Comparison of ENCODE assay signal across 9 mouse cellular contexts in the genomic region with DNA sequence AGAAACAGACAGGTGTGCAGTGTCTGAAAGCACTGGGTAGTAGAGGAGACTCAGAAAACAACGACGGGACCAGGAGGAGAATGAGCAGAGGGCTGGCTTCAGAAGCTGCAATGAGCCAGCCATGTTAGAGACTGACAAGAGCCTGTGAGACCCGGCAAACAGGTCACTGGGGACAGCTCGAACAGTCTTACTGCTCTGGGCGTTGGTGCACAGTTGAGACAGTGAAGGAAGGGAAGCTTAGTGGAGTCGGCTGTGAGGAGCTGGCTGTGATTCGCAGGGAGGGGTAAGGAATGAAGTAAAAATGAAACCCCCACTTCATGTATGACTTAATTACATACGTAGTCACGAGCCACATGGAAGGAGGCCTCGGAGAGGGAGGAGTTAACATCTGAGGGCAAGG. TPM values are rescaled to one million over a fixed set of nuclear protein-coding genes. Genes with fewer than 3 reads are reported as not detected.
A peak's percentile ranks its signal among the peaks of the same experiment; 100 is the strongest.
DNase-seq lines count a peak whose midpoint lies in the region; ATAC-seq lines count a peak whose summit lies in the region.
"Had no signal": no experiment of that assay in that cellular context is flagged by ENCODE, and none has a peak within 500 bp of the region (broad histone marks: within the 10 kb centered on the region; RNA-seq: fewer than 3 reads in every experiment).

No protein-coding gene starts in this region.

- peaks cover 12% of the 10 kb centered on the region for H3K4me1 ChIP-seq in kidney, embryonic 16.5 days (ENCODE audit: insufficient read depth, low read length)
- peaks cover 22% of the 10 kb centered on the region; the same call in 1 of the 2 replicates for H3K4me1 ChIP-seq in heart, embryonic 11.5 days (ENCODE audit: control insufficient read depth, insufficient read depth, low read length)
- H3K4me1 ChIP-seq in limb, embryonic 13.5 days: peaks cover 21% of the 10 kb centered on the region
- peaks cover 7% of the 10 kb centered on the region; the same call in 1 of the 2 replicates for H3K4me1 ChIP-seq in neural tube, embryonic 14.5 days (ENCODE audit: control insufficient read depth, insufficient read depth, low read length)

- H3K4me3 ChIP-seq in kidney, embryonic 16.5 days (ENCODE audit: low read length): peak overlapping the region; percentile 20
- H3K4me3 ChIP-seq in heart, embryonic 11.5 days (ENCODE audit: low read depth, low read length): peak overlapping the region; percentile 39
- peak overlapping the region; percentile 20 for H3K4me3 ChIP-seq in limb, embryonic 13.5 days
- H3K4me3 ChIP-seq in neural tube, embryonic 14.5 days (ENCODE audit: low read depth, low read length): no peak overlapping the region

- no peaks in the 10 kb centered on the region for H3K36me3 ChIP-seq in kidney, embryonic 16.5 days (ENCODE audit: insufficient read depth, low read length)
- no peaks in the 10 kb centered on the region for H3K36me3 ChIP-seq in heart, embryonic 11.5 days (ENCODE audit: control insufficient read depth, insufficient read depth, low read length)
- no peaks in the 10 kb centered on the region for H3K36me3 ChIP-seq in limb, embryonic 13.5 days
- H3K36me3 ChIP-seq in neural tube, embryonic 14.5 days (ENCODE audit: control insufficient read depth, insufficient read depth, low read length): no peaks in the 10 kb centered on the region

- ATAC-seq in kidney, embryonic 16.5 days (ENCODE audit: low FRiP score, low TSS enrichment): peak; percentile 49; the same call in 1 of the 2 replicates
- ATAC-seq in heart, embryonic 11.5 days (replicated peaks; ENCODE audit: insufficient number of reproducible peaks, low FRiP score, low TSS enrichment): peak; percentile 58
- ATAC-seq in limb, embryonic 13.5 days (ENCODE audit: low FRiP score, low read depth): no peak
- no peak for ATAC-seq in neural tube, embryonic 14.5 days (ENCODE audit: low read depth)

- peak overlapping the region; percentile 72 for H3K27ac ChIP-seq in kidney, embryonic 16.5 days (ENCODE audit: low read length)
- peak overlapping the region; percentile 77 for H3K27ac ChIP-seq in heart, embryonic 11.5 days (ENCODE audit: low read depth, low read length)
- no peak overlapping the region for H3K27ac ChIP-seq in limb, embryonic 13.5 days
- H3K27ac ChIP-seq in neural tube, embryonic 14.5 days (ENCODE audit: low read depth, low read length): no peak overlapping the region

- DNase-seq in kidney, postnatal 14 days: no peak
- no peak for DNase-seq in Muller cell, postnatal 12 days (ENCODE audit: inconsistent ontology term)
- DNase-seq in testis, postnatal 14 days (ENCODE audit: low spot score): no peak
- DNase-seq in ovary, postnatal 14 days (ENCODE audit: low spot score): no peak
- DNase-seq: thymus, adult 2 months had no signal

- 13% methylated on average over 10 of the region's 10 CpGs for WGBS in kidney, embryonic 16.5 days
- 1% methylated on average over 10 of the region's 10 CpGs for WGBS in heart, embryonic 11.5 days (ENCODE audit: insufficient replicate concordance)
- WGBS in limb, embryonic 13.5 days: 4% methylated on average over 10 of the region's 10 CpGs
- WGBS in neural tube, embryonic 14.5 days: 21% methylated on average over 10 of the region's 10 CpGs

- H3K9me3 ChIP-seq in kidney, embryonic 16.5 days (ENCODE audit: low read length): no peaks in the 10 kb centered on the region
- H3K9me3 ChIP-seq in heart, embryonic 11.5 days (replicated peaks; ENCODE audit: control insufficient read depth, low read length): no peaks in the 10 kb centered on the region
- H3K9me3 ChIP-seq in limb, embryonic 13.5 days: no peaks in the 10 kb centered on the region
- no peaks in the 10 kb centered on the region for H3K9me3 ChIP-seq in neural tube, embryonic 14.5 days (ENCODE audit: control insufficient read depth, low read length)

- H3K27me3 ChIP-seq in kidney, embryonic 16.5 days (ENCODE audit: insufficient read depth, low read length): no peaks in the 10 kb centered on the region
- H3K27me3 ChIP-seq in heart, embryonic 11.5 days (ENCODE audit: control insufficient read depth, insufficient read depth, low read length): no peaks in the 10 kb centered on the region
- H3K27me3 ChIP-seq in limb, embryonic 13.5 days: peaks cover 31% of the 10 kb centered on the region
- H3K27me3 ChIP-seq in neural tube, embryonic 14.5 days (ENCODE audit: control insufficient read depth, insufficient read depth, low read length): no peaks in the 10 kb centered on the region

- 0 out of 2 replicates have a peak overlapping the region, but pooled peaks have one; percentile 1 for H3K9ac ChIP-seq in kidney, embryonic 16.5 days (replicated peaks; ENCODE audit: low read length)
- peak overlapping the region; percentile 60 for H3K9ac ChIP-seq in heart, embryonic 11.5 days (ENCODE audit: low read depth, low read length)
- H3K9ac ChIP-seq in limb, embryonic 13.5 days: 0 out of 2 replicates have a peak overlapping the region, but pooled peaks have one; percentile 21
- H3K9ac ChIP-seq in neural tube, embryonic 14.5 days (replicated peaks; ENCODE audit: low read depth, low read length): no peak overlapping the region

- H3K4me2 ChIP-seq in kidney, embryonic 16.5 days (replicated peaks; ENCODE audit: low read depth, low read length): peak overlapping the region; percentile 47
- peak overlapping the region; percentile 74 for H3K4me2 ChIP-seq in heart, embryonic 11.5 days
- H3K4me2 ChIP-seq in limb, embryonic 13.5 days (replicated peaks): peak overlapping the region; percentile 58
- peak overlapping the region; percentile 23 for H3K4me2 ChIP-seq in neural tube, embryonic 14.5 days (ENCODE audit: low read depth, low read length)

RNA-seq across cellular contexts. Expression of a gene that starts 8.8 kb away (rescaled TPM):
- polyA plus RNA-seq in kidney, embryonic 16.5 days (2015; fragmentation: Nextera tagmentation; extraction: Ambion mirVana): 28.7 TPM in 2 replicates
- polyA plus RNA-seq in heart, embryonic 11.5 days (2014; fragmentation: Nextera tagmentation; extraction: Ambion mirVana): 32.6 TPM in 2 replicates
- 6.4 and 6.8 TPM in 2 replicates for polyA plus RNA-seq in limb, embryonic 13.5 days (2015; fragmentation: Nextera tagmentation; extraction: Ambion mirVana)
- polyA plus RNA-seq in neural tube, embryonic 14.5 days (2014; fragmentation: Nextera tagmentation; extraction: Ambion mirVana): 6.2 and 8.2 TPM in 2 replicates

RNA-seq across cellular contexts. Expression of a gene that starts 37.1 kb away (rescaled TPM):
- polyA plus RNA-seq in kidney, embryonic 16.5 days (2015; fragmentation: Nextera tagmentation; extraction: Ambion mirVana): 6.9 and 8.0 TPM in 2 replicates
- polyA plus RNA-seq in heart, embryonic 11.5 days (2014; fragmentation: Nextera tagmentation; extraction: Ambion mirVana): 16.1 and 16.4 TPM in 2 replicates
- polyA plus RNA-seq in limb, embryonic 13.5 days (2015; fragmentation: Nextera tagmentation; extraction: Ambion mirVana): 6.8 and 7.4 TPM in 2 replicates
- 36.6 and 46.4 TPM in 2 replicates for polyA plus RNA-seq in neural tube, embryonic 14.5 days (2014; fragmentation: Nextera tagmentation; extraction: Ambion mirVana)

RNA-seq across cellular contexts. Expression of a gene that starts 57.0 kb away (rescaled TPM):
- polyA plus RNA-seq in kidney, embryonic 16.5 days (2015; fragmentation: Nextera tagmentation; extraction: Ambion mirVana): 2.3 TPM in 2 replicates
- 0.74 and 1.9 TPM in 2 replicates for polyA plus RNA-seq in heart, embryonic 11.5 days (2014; fragmentation: Nextera tagmentation; extraction: Ambion mirVana)
- 2.9 and 3.4 TPM in 2 replicates for polyA plus RNA-seq in limb, embryonic 13.5 days (2015; fragmentation: Nextera tagmentation; extraction: Ambion mirVana)
- polyA plus RNA-seq in neural tube, embryonic 14.5 days (2014; fragmentation: Nextera tagmentation; extraction: Ambion mirVana): 0.23 and 0.36 TPM in 2 replicates

Comparison
In these comparisons a context has a peak if more than half of its experiments do, and no peak if none do; other contexts are left out.
1. ATAC-seq: peak in kidney, embryonic 16.5 days (single experiment) and heart, embryonic 11.5 days (single experiment); none in limb, embryonic 13.5 days (single experiment) and neural tube, embryonic 14.5 days (single experiment).
2. H3K27ac ChIP-seq: peak in kidney, embryonic 16.5 days (single experiment) and heart, embryonic 11.5 days (single experiment); none in limb, embryonic 13.5 days (single experiment) and neural tube, embryonic 14.5 days (single experiment).
3. H3K4me2 ChIP-seq: peak in every context shown above with its lines; median percentile 74 in heart, embryonic 11.5 days; 58 in limb, embryonic 13.5 days; 47 in kidney, embryonic 16.5 days; 23 in neural tube, embryonic 14.5 days.